Mouse (Mus musculus): ENCODE measurements at regions not wholly inside any gene's neighbourhood (a gene's known extent, or its start where the extent isn't known, plus 50 kb on each side); places are given as distances from the start of the nearest gene placed in this dataset.

DNA sequence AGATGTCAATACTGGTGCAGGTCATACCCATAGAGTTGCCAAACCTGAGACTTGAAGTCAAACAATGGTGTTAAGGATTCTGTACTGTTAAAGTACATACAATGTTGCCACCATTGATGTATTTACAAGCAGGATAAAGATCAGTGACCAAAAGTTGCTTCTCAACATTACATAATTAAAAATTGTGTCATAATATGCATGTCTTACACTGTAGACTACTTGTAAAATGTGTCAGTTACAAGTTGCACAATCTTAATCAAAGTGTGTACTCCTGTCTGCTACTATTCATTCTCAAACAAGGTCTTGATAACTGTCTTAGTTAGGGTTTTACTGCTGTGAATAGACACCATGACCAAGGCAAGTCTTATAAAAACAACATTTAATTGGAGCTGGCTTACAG is 187.9 kb upstream of the Chl1 start:
- TF ChIP-seq CTCF (IDR thresholded peaks at IDR 0.05; ENCODE audit: extremely low read depth, insufficient read length, insufficient replicate concordance, low read depth, low read length) (no peak), POLR2A (IDR thresholded peaks at IDR 0.05; ENCODE audit: low read depth, low read length) (no peak)
- no peak overlapping the region for H3K27ac ChIP-seq (ENCODE audit: insufficient read depth, low read depth, low read length)
- H3K36me3 ChIP-seq (ENCODE audit: control insufficient read depth, insufficient read depth, low read length): no peaks in the 10 kb centered on the region
- no peaks in the 10 kb centered on the region for H3K4me1 ChIP-seq (ENCODE audit: control insufficient read depth, insufficient read depth, insufficient read length, low read length)
- no peak overlapping the region for H3K4me3 ChIP-seq (ENCODE audit: low read depth, low read length)
- no peaks in the 10 kb centered on the region for H3K27me3 ChIP-seq (ENCODE audit: control insufficient read depth, insufficient read depth, low read length)

DNA sequence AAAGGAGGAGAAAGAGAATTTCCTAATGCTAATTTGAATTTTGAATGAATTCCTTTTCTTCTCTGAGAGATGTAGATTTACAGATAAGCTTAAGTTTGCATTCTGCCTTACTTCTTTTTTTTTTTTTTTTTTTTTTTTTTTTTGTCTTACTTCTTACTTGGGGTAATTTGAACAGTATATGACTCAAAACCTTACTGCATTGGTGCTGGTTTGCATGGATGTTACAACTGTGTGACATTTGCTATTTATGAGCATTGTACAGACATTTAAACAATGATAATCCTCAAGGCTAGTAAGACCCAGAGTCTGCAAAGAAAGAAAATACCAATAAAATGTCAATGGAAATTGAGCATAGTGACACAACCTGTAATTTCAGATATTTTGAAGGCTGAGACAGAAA is 174.7 kb upstream of the Chl1 start:
- TF ChIP-seq CTCF (IDR thresholded peaks at IDR 0.05; ENCODE audit: extremely low read depth, insufficient read length, insufficient replicate concordance, low read depth, low read length) (no peak), POLR2A (IDR thresholded peaks at IDR 0.05; ENCODE audit: low read depth, low read length) (no peak)
- Histone ChIP-seq H3K4me1 (ENCODE audit: control insufficient read depth, insufficient read depth, insufficient read length, low read length) (no peaks in the 10 kb centered on the region), H3K36me3 (ENCODE audit: control insufficient read depth, insufficient read depth, low read length) (no peaks in the 10 kb centered on the region), H3K27ac (ENCODE audit: insufficient read depth, low read depth, low read length) (no peak overlapping the region), H3K27me3 (ENCODE audit: control insufficient read depth, insufficient read depth, low read length) (no peaks in the 10 kb centered on the region), H3K4me3 (ENCODE audit: low read depth, low read length) (no peak overlapping the region)

DNA sequence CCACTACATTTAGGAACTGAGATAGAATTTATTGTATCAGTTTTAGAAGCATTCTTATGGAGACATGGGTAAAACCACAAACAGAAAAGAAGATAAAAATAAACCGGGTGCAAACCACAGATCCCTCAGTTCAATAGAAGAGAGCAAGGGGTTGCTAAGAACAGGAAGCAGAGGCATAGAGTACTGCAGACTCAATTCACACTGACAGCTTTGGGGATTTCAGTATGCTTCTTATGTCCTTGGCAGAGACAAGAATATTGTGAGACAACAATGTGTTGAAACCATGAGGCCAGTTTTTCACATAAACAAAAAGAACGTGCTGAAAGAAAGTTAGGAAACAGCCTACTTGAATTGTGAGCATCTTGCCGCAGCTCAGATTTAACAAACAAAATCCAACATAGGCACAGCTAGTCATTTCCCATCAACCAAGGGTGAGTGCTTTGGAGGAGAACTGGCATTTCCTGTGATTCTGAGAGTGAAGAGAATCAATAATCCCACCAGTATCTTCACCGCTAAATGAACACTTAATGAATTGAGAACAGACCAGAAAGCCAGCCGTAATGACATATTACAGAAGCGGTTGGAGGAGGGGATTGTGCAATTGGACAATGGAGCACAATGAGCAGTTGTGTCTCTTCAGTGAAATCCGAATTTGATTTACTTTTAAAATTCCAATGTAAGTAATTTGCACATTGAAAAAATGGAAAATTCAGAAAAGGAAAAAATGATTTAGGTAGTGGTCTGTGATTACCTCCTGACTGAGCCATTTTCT is 170.2 kb upstream of the Chl1 start:
- Histone ChIP-seq H3K4me1 (ENCODE audit: control insufficient read depth, insufficient read depth, insufficient read length, low read length) (no peaks in the 10 kb centered on the region), H3K27me3 (ENCODE audit: control insufficient read depth, insufficient read depth, low read length) (no peaks in the 10 kb centered on the region), H3K4me3 (ENCODE audit: low read depth, low read length) (no peak overlapping the region), H3K36me3 (ENCODE audit: control insufficient read depth, insufficient read depth, low read length) (no peaks in the 10 kb centered on the region), H3K27ac (ENCODE audit: insufficient read depth, low read depth, low read length) (no peak overlapping the region)
- TF ChIP-seq POLR2A (IDR thresholded peaks at IDR 0.05; ENCODE audit: low read depth, low read length) (no peak), CTCF (IDR thresholded peaks at IDR 0.05; ENCODE audit: extremely low read depth, insufficient read length, insufficient replicate concordance, low read depth, low read length) (no peak)
- WGBS: 61% methylated on average over 7 of the region's 7 CpGs

DNA sequence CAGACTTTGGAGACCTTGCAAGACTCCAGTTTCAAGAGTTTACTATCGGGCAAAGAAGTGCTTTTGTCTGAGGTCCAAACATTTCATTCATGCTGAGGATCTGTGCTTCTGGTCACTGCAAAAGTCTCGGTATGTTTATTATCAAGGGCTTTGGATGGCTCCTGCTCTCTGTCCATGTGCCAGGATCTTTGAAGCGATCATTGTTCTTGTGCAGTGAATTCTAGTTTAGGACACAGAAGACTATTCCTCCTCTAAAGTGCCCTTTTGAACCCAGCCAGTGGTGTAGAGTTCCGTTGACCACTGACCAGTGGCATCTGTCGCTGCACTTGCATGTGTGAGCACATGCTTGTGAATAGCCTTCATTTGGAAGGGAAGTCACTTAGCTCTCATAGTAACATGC is 166.9 kb upstream of the Chl1 start:
- H3K27me3 ChIP-seq (ENCODE audit: control insufficient read depth, insufficient read depth, low read length): no peaks in the 10 kb centered on the region
- 81% methylated on average over 5 of the region's 5 CpGs for WGBS
- no peaks in the 10 kb centered on the region for H3K4me1 ChIP-seq (ENCODE audit: control insufficient read depth, insufficient read depth, insufficient read length, low read length)
- H3K4me3 ChIP-seq (ENCODE audit: low read depth, low read length): no peak overlapping the region
- no peak overlapping the region for H3K27ac ChIP-seq (ENCODE audit: insufficient read depth, low read depth, low read length)
- no peak for TF ChIP-seq CTCF (IDR thresholded peaks at IDR 0.05; ENCODE audit: extremely low read depth, insufficient read length, insufficient replicate concordance, low read depth, low read length)
- no peak for TF ChIP-seq POLR2A (IDR thresholded peaks at IDR 0.05; ENCODE audit: low read depth, low read length)
- no peaks in the 10 kb centered on the region for H3K36me3 ChIP-seq (ENCODE audit: control insufficient read depth, insufficient read depth, low read length)

DNA sequence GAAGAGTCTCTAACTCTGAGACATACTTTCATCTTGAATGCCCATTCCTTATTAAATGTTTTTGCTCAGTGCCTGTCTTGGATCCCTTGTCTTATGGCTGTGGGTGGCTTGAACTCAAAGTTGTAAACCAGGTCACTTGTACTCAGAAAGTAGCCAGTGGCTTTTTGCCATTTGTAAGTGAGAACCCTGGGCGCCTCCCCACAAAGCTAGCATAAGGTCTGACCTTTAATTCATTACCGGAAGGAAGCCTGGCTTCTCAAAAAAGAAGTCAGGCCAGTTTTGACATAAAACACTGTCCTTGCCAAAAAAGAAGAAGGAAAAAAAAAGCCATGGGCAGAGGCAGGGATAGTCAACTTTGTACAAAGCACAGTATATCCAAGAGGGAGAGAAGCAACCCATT is 166.0 kb upstream of the Chl1 start:
- H3K4me3 ChIP-seq (ENCODE audit: low read depth, low read length): no peak overlapping the region
- H3K4me1 ChIP-seq (ENCODE audit: control insufficient read depth, insufficient read depth, insufficient read length, low read length): no peaks in the 10 kb centered on the region
- H3K36me3 ChIP-seq (ENCODE audit: control insufficient read depth, insufficient read depth, low read length): no peaks in the 10 kb centered on the region
- WGBS: 70% methylated on average over 2 of the region's 2 CpGs
- TF ChIP-seq POLR2A (IDR thresholded peaks at IDR 0.05; ENCODE audit: low read depth, low read length) (no peak), CTCF (IDR thresholded peaks at IDR 0.05; ENCODE audit: extremely low read depth, insufficient read length, insufficient replicate concordance, low read depth, low read length) (no peak)
- H3K27ac ChIP-seq (ENCODE audit: insufficient read depth, low read depth, low read length): no peak overlapping the region
- no peaks in the 10 kb centered on the region for H3K27me3 ChIP-seq (ENCODE audit: control insufficient read depth, insufficient read depth, low read length)

DNA sequence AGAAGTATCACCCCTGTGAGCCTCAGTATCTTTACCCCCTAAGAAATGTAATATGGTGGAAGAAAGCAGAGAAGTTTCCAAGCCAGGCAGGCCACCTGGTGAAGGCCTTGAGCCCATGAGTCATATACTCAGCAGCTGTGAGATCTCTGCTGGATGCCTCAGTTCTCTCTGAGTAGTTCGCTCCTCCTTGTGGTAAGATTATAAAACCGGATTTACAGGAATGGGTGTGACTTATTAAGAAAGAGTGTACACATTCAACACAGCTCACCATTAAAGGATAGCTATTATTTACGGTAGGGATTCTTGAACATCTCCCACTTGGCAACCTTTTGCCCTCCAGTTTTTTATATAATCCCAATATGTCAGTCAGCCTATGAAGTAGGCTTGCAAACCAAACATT is 165.2 kb upstream of the Chl1 start:
- Histone ChIP-seq H3K4me1 (ENCODE audit: control insufficient read depth, insufficient read depth, insufficient read length, low read length) (no peaks in the 10 kb centered on the region), H3K4me3 (ENCODE audit: low read depth, low read length) (no peak overlapping the region), H3K36me3 (ENCODE audit: control insufficient read depth, insufficient read depth, low read length) (no peaks in the 10 kb centered on the region), H3K27ac (ENCODE audit: insufficient read depth, low read depth, low read length) (no peak overlapping the region), H3K27me3 (ENCODE audit: control insufficient read depth, insufficient read depth, low read length) (no peaks in the 10 kb centered on the region)
- TF ChIP-seq POLR2A (IDR thresholded peaks at IDR 0.05; ENCODE audit: low read depth, low read length) (no peak), CTCF (IDR thresholded peaks at IDR 0.05; ENCODE audit: extremely low read depth, insufficient read length, insufficient replicate concordance, low read depth, low read length) (no peak)
- 29% methylated on average over 3 of the region's 3 CpGs for WGBS

DNA sequence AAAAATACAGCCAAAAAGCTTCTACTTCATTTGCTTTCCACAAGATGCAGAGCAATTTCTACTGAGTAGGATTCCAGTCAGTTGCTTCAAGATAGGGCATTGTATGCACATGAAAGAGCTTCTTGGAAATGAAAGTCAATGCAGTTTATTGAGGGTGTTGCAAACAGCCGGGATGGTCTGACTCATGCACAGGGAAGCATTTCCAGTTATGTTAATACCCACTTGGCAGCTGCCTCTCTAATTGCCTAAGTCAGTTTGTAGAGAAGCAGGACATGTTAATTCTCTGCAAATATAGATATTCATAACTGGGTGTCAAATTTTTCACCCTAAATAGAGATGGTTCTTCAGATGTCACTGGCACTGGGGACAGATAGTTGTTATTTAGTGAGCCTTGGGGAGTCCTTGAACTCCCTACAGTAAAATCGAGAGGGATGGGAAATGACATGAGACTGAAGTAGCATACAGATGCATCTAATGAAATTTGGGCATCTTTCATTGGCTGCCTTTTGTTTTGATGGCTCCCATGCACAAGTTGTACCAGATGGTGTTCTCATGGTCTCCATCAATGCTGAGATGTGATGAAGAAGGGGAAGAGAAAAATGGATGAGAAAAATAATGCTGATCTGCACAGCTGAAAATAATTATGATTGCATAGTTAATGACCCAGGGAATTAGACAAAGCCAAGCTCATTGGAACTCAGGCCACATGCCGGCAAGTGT is 157.8 kb upstream of the Chl1 start:
- H3K27me3 ChIP-seq (ENCODE audit: control insufficient read depth, insufficient read depth, low read length): no peaks in the 10 kb centered on the region
- TF ChIP-seq CTCF (IDR thresholded peaks at IDR 0.05; ENCODE audit: extremely low read depth, insufficient read length, insufficient replicate concordance, low read depth, low read length): no peak
- TF ChIP-seq POLR2A (IDR thresholded peaks at IDR 0.05; ENCODE audit: low read depth, low read length): no peak
- H3K36me3 ChIP-seq (ENCODE audit: control insufficient read depth, insufficient read depth, low read length): no peaks in the 10 kb centered on the region
- no peaks in the 10 kb centered on the region for H3K4me1 ChIP-seq (ENCODE audit: control insufficient read depth, insufficient read depth, insufficient read length, low read length)
- WGBS: 59% methylated on average over 3 of the region's 3 CpGs
- no peak overlapping the region for H3K4me3 ChIP-seq (ENCODE audit: low read depth, low read length)
- H3K27ac ChIP-seq (ENCODE audit: insufficient read depth, low read depth, low read length): no peak overlapping the region
